Mouse (Mus musculus): ENCODE data around the gene Gtsf1l.

GRCm38 (mm10) chr2:163062119-163062508 is 25.5 kb downstream of the Gtsf1l start:
- TF ChIP-seq CTCF (IDR thresholded peaks at IDR 0.05; ENCODE audit: control insufficient read depth, insufficient read depth, insufficient replicate concordance, low read depth, low read length) (no peak), POLR2A (IDR thresholded peaks at IDR 0.05; ENCODE audit: control insufficient read depth, low read depth, low read length) (no peak)

Data from testis, adult 2 months (tissue).